Mouse (Mus musculus): ENCODE results near the gene Rnd2. TPM values are rescaled to one million over a fixed set of nuclear protein-coding genes. Genes with fewer than 3 reads are reported as not detected.

Rnd2 gene
- polyA plus RNA-seq (2021; fragmentation: Nextera tagmentation), result 17.9 and 18.2 TPM in 2 replicates
- long read RNA-seq, experiment 1, transcript Rnd2-202 (5 exons, 831 nt), result minor isoform, 6 of 34 reads
- long read RNA-seq, experiment 1, transcript Rnd2-201 (5 exons, 1,394 nt), result major isoform, 17 of 34 reads
- long read RNA-seq, experiment 1, partial matches to known transcripts, result 6 of 34 reads
- long read RNA-seq, experiment 1, other reads (novel, unspliced or antisense), result 5 of 34 reads
- long read RNA-seq, experiment 2, transcript Rnd2-201 (5 exons, 1,394 nt), result major isoform, 27 of 43 reads
- long read RNA-seq, experiment 2, partial matches to known transcripts, result 5 of 43 reads
- long read RNA-seq, experiment 2, other reads (novel, unspliced or antisense), result 7 of 43 reads

GRCm38 (mm10) chr11:101464211-101465100 is at the start of gene Rnd2:
Rnd2 (plus strand) TSS chr11:101464999.

GRCm38 (mm10) chr11:101417101-101417855 is 47.5 kb upstream of the Rnd2 start, which contains the start of gene Aarsd1:
Aarsd1 (minus strand) TSS chr11:101417615.

GRCm38 (mm10) chr11:101424105-101424851 is 40.5 kb upstream of the Rnd2 start, which contains the start of gene Gm27029:
Gm27029 (minus strand) TSS chr11:101424796.

GRCm38 (mm10) chr11:101424925-101425813 is 39.6 kb upstream of the Rnd2 start, which contains the start of the genes Rundc1 and Ptges3l:
Rundc1 (plus strand) TSS chr11:101425085.
Ptges3l (minus strand) TSS chr11:101425333.

GRCm38 (mm10) chr11:101442127-101442693 is 22.6 kb upstream of the Rnd2 start, which contains the start of gene Rpl27:
Rpl27 (plus strand) TSS chr11:101442298.

GRCm38 (mm10) chr11:101448274-101448746 is 16.5 kb upstream of the Rnd2 start, which contains the start of gene Ifi35:
Ifi35 (plus strand) TSS chr11:101448407.

GRCm38 (mm10) chr11:101465869-101466551 is 1.2 kb downstream of the Rnd2 start, which contains the start of gene Vat1:
Vat1 (minus strand) TSS chr11:101466230.

Small RNA genes lying within 50 kb of the gene (microRNA-seq; reads per million reads assigned to microRNA genes)
- gene Mir6929, result 1.3 reads per million

Other genes starting within 250 kb of the Rnd2 start
- gene Ezh1, start 238.5 kb upstream of the Rnd2 start, polyA plus RNA-seq (2021; fragmentation: Nextera tagmentation), result 30.9 and 32.5 TPM in 2 replicates
- 78.1 and 88.2 TPM in 2 replicates for gene Ramp2, start 219.0 kb upstream of the Rnd2 start, polyA plus RNA-seq (2021; fragmentation: Nextera tagmentation)
- 180 and 205 TPM in 2 replicates for gene Vps25, start 211.3 kb upstream of the Rnd2 start, polyA plus RNA-seq (2021; fragmentation: Nextera tagmentation)
- gene Wnk4, start 204.4 kb upstream of the Rnd2 start, polyA plus RNA-seq (2021; fragmentation: Nextera tagmentation), result 1.1 and 1.8 TPM in 2 replicates
- gene Cntd1, start 186.0 kb upstream of the Rnd2 start, polyA plus RNA-seq (2021; fragmentation: Nextera tagmentation), result 0.13 and 0.14 TPM in 2 replicates
- gene Coa3, start 185.9 kb upstream of the Rnd2 start, polyA plus RNA-seq (2021; fragmentation: Nextera tagmentation), result 427 and 478 TPM in 2 replicates
- 197 and 208 TPM in 2 replicates for gene Becn1, start 162.7 kb upstream of the Rnd2 start, polyA plus RNA-seq (2021; fragmentation: Nextera tagmentation)
- 16.3 and 17.7 TPM in 2 replicates for gene Psme3, start 148.8 kb upstream of the Rnd2 start, polyA plus RNA-seq (2021; fragmentation: Nextera tagmentation)
- gene Aoc2, start 139.9 kb upstream of the Rnd2 start, polyA plus RNA-seq (2021; fragmentation: Nextera tagmentation), result 0.21 and 0.29 TPM in 2 replicates
- 0.08 and 0.16 TPM in 2 replicates for gene Aoc3, start 134.4 kb upstream of the Rnd2 start, polyA plus RNA-seq (2021; fragmentation: Nextera tagmentation)
- not detected in 2 replicates for gene G6pc, start 97.4 kb upstream of the Rnd2 start, polyA plus RNA-seq (2021; fragmentation: Nextera tagmentation)
- 87.9 and 90.1 TPM in 2 replicates for gene Aarsd1, start 47.4 kb upstream of the Rnd2 start, polyA plus RNA-seq (2021; fragmentation: Nextera tagmentation)
- gene Gm27029, start 40.2 kb upstream of the Rnd2 start, polyA plus RNA-seq (2021; fragmentation: Nextera tagmentation), result 7.8 and 8.1 TPM in 2 replicates
- gene Rundc1, start 39.9 kb upstream of the Rnd2 start, polyA plus RNA-seq (2021; fragmentation: Nextera tagmentation), result 19.2 and 22.5 TPM in 2 replicates
- gene Ptges3l, start 39.7 kb upstream of the Rnd2 start, polyA plus RNA-seq (2021; fragmentation: Nextera tagmentation), result 2.1 and 3.0 TPM in 2 replicates
- gene Rpl27, start 22.7 kb upstream of the Rnd2 start, polyA plus RNA-seq (2021; fragmentation: Nextera tagmentation), result 1,000 and 1,005 TPM in 2 replicates
- gene Ifi35, start 16.6 kb upstream of the Rnd2 start, polyA plus RNA-seq (2021; fragmentation: Nextera tagmentation), result 5.7 and 6.2 TPM in 2 replicates
- 10.1 and 13.2 TPM in 2 replicates for gene Vat1, start 1.2 kb downstream of the Rnd2 start, polyA plus RNA-seq (2021; fragmentation: Nextera tagmentation)
- gene Brca1, start 87.0 kb downstream of the Rnd2 start, polyA plus RNA-seq (2021; fragmentation: Nextera tagmentation), result 0.29 and 0.36 TPM in 2 replicates
- 38.4 and 43.7 TPM in 2 replicates for gene Nbr1, start 87.2 kb downstream of the Rnd2 start, polyA plus RNA-seq (2021; fragmentation: Nextera tagmentation)
- gene Tmem106a, start 117.2 kb downstream of the Rnd2 start, polyA plus RNA-seq (2021; fragmentation: Nextera tagmentation), result 1.7 and 2.8 TPM in 2 replicates
- not detected in 2 replicates for gene Gm11634, start 134.3 kb downstream of the Rnd2 start, polyA plus RNA-seq (2021; fragmentation: Nextera tagmentation)
- 32.9 and 38.3 TPM in 2 replicates for gene Rdm1, start 162.2 kb downstream of the Rnd2 start, polyA plus RNA-seq (2021; fragmentation: Nextera tagmentation)
- gene Arl4d, start 200.5 kb downstream of the Rnd2 start, polyA plus RNA-seq (2021; fragmentation: Nextera tagmentation), result 7.0 and 8.2 TPM in 2 replicates